Mouse (Mus musculus) forebrain, embryonic 13.5 days (tissue): ENCODE data around the gene Tubgcp6. TPM values are rescaled to one million over a fixed set of nuclear protein-coding genes. Genes with fewer than 3 reads are reported as not detected.

ENCODE experiments used
- ATAC-seq: fragments of 200-750 bp; cut with Nextera tagmentation; 2 replicates; pipeline ENCODE4 v1.8.0; 2017
- H3K27ac ChIP-seq: fragments of 300-500 bp; sonication (generic); 2 replicates; pipeline ENCODE4 v1.5.1; 2015; ENCODE audit warnings: inconsistent platforms, mild to moderate bottlenecking, moderate library complexity
- H3K27me3 ChIP-seq: fragments of 300-500 bp; sonication (generic); 2 replicates; pipeline ENCODE4 v1.6.1; 2015; ENCODE audit warnings: mild to moderate bottlenecking, inconsistent platforms
- H3K36me3 ChIP-seq: fragments of 300-500 bp; sonication (generic); 2 replicates; pipeline ENCODE4 v1.6.1; 2015; ENCODE audit warnings: mild to moderate bottlenecking, inconsistent platforms; ENCODE audit not compliant: poor library complexity, severe bottlenecking
- H3K4me1 ChIP-seq: fragments of 300-500 bp; sonication (generic); 2 replicates; pipeline ENCODE4 v1.6.1; 2015; ENCODE audit warnings: inconsistent platforms
- H3K4me2 ChIP-seq: fragments of 300-500 bp; sonication (generic); 2 replicates; pipeline ENCODE4 v1.6.1; 2015; ENCODE audit warnings: inconsistent platforms, mild to moderate bottlenecking, moderate library complexity
- H3K4me3 ChIP-seq: fragments of 300-500 bp; sonication (generic); 2 replicates; pipeline ENCODE4 v1.5.1; 2015; ENCODE audit warnings: mild to moderate bottlenecking, inconsistent platforms
- H3K9ac ChIP-seq: fragments of 300-500 bp; sonication (generic); 2 replicates; pipeline ENCODE4 v1.6.1; 2015; ENCODE audit warnings: mild to moderate bottlenecking, inconsistent platforms
- H3K9me3 ChIP-seq: fragments of 300-500 bp; sonication (generic); replicated peaks from 2 replicates; pipeline ENCODE4 v1.6.1; 2016; ENCODE audit warnings: inconsistent platforms
- WGBS: fragments of 180-500 bp; shearing (Covaris S2); methylation state at CpG from one replicate; pipeline ENCODE4 v1.1.7; 2015; 5-methylcytosine and 5-hydroxymethylcytosine counted together
- polyA plus RNA-seq: library from polyadenylated mRNA; unstranded; fragments of >200 nt; fragmentation: Nextera tagmentation; extraction: Ambion mirVana; gene quantifications from 2 replicates; pipeline ENCODE4 v1.2.1, GENCODE M21; 2015

Gene Tubgcp6
- polyA plus RNA-seq, 1 experiment from 2014 or later = 16.8 TPM

- WGBS = 0% methylated on average over 46 of the region's 61 CpGs
- peak within 1 kb of the TSS; percentile 89 for H3K27ac ChIP-seq
- H3K9ac ChIP-seq = peak within 1 kb of the TSS; percentile 88
- H3K4me3 ChIP-seq = peak within 1 kb of the TSS; percentile 75
- H3K36me3 ChIP-seq = peaks cover 30% of the 10 kb centered on the region
- peak within 1 kb of the TSS; percentile 78 for H3K4me2 ChIP-seq
- no peaks in the 10 kb centered on the region for H3K9me3 ChIP-seq
- H3K4me1 ChIP-seq = peaks cover 50% of the 10 kb centered on the region
- peak; percentile 73 for ATAC-seq
- H3K27me3 ChIP-seq = no peaks in the 10 kb centered on the region
These were observed 26.5 kb upstream of the Tubgcp6 start, which contains the start of gene Mapk11 for GRCm38 (mm10) chr15:89149271-89150040. Mapk11 (minus strand) TSS chr15:89149628.

GRCm38 (mm10) chr15:89148496-89149270 is 25.8 kb upstream of the Tubgcp6 start:
- ATAC-seq = peak; percentile 4; the same call in 1 of the 2 replicates
- no peaks in the 10 kb centered on the region for H3K9me3 ChIP-seq
- peaks cover 30% of the 10 kb centered on the region for H3K36me3 ChIP-seq
- peak overlapping the region; percentile 89 for H3K27ac ChIP-seq
- 2% methylated on average over 25 of the region's 25 CpGs for WGBS
- peaks cover 50% of the 10 kb centered on the region for H3K4me1 ChIP-seq
- H3K4me2 ChIP-seq = peak overlapping the region; percentile 78
- H3K27me3 ChIP-seq = no peaks in the 10 kb centered on the region
- peak overlapping the region; percentile 75 for H3K4me3 ChIP-seq
- peak overlapping the region; percentile 88 for H3K9ac ChIP-seq

- Histone ChIP-seq H3K9ac (peak overlapping the region; percentile 88), H3K4me2 (peak overlapping the region; percentile 78), H3K27ac (no peak overlapping the region), H3K27me3 (no peaks in the 10 kb centered on the region), H3K4me1 (peaks cover 49% of the 10 kb centered on the region), H3K36me3 (peaks cover 33% of the 10 kb centered on the region), H3K9me3 (no peaks in the 10 kb centered on the region), H3K4me3 (peak overlapping the region; percentile 75)
- no peak for ATAC-seq
- WGBS = 49% methylated on average over 4 of the region's 4 CpGs
These were observed 25.0 kb upstream of the Tubgcp6 start for GRCm38 (mm10) chr15:89147895-89148294.

DNA sequence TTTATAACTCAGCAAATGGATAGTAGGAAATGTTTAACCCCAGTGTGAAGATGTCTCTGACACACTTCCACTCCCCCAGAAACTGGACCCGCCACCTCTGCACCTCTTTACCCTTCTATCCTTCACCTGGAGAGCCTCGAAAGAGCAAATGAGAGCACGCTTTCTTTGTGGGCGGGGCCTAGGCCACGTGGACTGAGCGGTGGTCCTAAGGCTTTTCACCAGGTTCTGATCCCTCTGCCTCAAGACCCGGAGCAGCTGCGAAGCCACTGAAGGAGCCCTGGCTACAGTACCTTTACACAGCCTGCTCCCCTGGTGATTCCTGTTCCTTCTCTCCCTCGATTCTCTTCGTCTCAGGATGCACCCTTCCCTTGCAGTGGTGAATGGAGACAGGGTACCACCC is 24.5 kb upstream of the Tubgcp6 start:
- H3K9ac ChIP-seq = peak overlapping the region; percentile 88
- no peak overlapping the region for H3K27ac ChIP-seq
- H3K4me2 ChIP-seq = peak overlapping the region; percentile 78
- peaks cover 45% of the 10 kb centered on the region for H3K4me1 ChIP-seq
- 19% methylated on average over 10 of the region's 10 CpGs for WGBS
- H3K27me3 ChIP-seq = no peaks in the 10 kb centered on the region
- no peaks in the 10 kb centered on the region for H3K9me3 ChIP-seq
- H3K4me3 ChIP-seq = peak overlapping the region; percentile 75
- H3K36me3 ChIP-seq = peaks cover 37% of the 10 kb centered on the region
- no peak for ATAC-seq

DNA sequence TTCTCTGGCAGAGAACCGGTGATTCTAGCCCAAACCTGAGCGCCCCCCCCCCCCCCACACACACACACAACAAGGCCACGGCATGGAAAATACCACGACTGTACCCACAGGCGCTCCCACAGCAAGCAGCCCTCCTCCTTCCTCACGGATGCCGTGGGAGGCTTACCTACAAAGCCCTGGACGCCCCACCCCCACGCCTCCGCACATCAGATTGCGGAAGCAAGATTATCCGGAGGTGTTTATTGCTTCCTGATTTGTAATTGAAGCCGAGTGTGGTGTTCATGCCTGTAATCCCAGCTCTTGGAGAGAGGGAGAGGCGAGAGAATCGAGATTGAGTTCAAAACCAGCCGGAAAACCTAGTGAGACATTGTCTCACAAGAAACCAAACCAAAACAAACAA is 24.1 kb upstream of the Tubgcp6 start:
- Histone ChIP-seq H3K36me3 (peaks cover 41% of the 10 kb centered on the region), H3K4me3 (peak overlapping the region; percentile 75), H3K4me2 (peak overlapping the region; percentile 78), H3K27me3 (no peaks in the 10 kb centered on the region), H3K9ac (peak overlapping the region; percentile 88), H3K27ac (peak overlapping the region; percentile 54), H3K4me1 (peaks cover 40% of the 10 kb centered on the region), H3K9me3 (no peaks in the 10 kb centered on the region)
- WGBS = 7% methylated on average over 16 of the region's 16 CpGs
- ATAC-seq = 0 out of 2 replicates have a peak, but pooled peaks have one; percentile 5

DNA sequence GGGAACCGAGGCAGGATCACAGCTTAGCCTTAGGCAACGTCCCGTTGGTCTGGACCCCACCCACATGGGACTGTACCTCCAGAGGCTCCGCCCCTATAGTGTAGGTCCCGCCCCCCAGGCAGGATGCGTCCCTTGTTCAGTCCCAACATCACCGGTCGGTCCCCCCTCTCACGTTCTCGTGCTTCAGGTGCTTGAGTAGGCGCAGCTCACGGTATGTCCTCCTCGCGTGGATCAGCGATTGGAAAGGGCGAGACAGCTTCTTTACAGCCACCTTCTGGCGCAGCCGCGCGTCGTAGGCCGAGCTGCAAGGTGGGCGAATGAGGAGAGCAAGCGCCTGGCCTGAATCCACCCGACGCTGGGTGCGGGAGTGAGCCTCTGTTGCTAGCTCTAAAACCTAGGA is 23.6 kb upstream of the Tubgcp6 start:
- WGBS = 3% methylated on average over 27 of the region's 27 CpGs
- peak overlapping the region; percentile 75 for H3K4me3 ChIP-seq
- H3K4me2 ChIP-seq = peak overlapping the region; percentile 78
- H3K27ac ChIP-seq = peak overlapping the region; percentile 54
- H3K36me3 ChIP-seq = peaks cover 41% of the 10 kb centered on the region
- no peaks in the 10 kb centered on the region for H3K27me3 ChIP-seq
- peak overlapping the region; percentile 88 for H3K9ac ChIP-seq
- no peaks in the 10 kb centered on the region for H3K9me3 ChIP-seq
- peak; percentile 41; the same call in 1 of the 2 replicates for ATAC-seq
- H3K4me1 ChIP-seq = peaks cover 37% of the 10 kb centered on the region

GRCm38 (mm10) chr15:89145813-89146350 is 23.0 kb upstream of the Tubgcp6 start:
- peak overlapping the region; percentile 78 for H3K4me2 ChIP-seq

DNA sequence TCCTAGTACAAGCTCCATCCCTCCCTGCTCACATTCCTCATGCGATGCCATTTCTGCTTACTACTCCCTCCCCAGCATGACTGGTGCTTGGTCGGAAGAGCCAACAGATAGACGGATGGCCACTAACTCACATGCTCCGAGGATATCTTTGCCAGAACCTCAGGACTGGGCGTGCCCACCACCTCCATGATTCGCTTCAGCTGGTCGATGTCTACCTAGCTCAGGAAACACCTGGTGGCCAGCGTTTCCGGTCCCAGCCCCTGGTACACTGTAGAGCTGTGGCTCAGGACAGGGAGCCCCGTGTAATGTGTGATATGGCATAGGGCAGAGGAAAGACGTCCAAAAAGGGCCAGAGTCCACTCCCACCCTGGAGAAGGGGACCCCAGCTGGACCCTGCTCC is 22.1 kb upstream of the Tubgcp6 start:
- WGBS = 95% methylated on average over 11 of the region's 11 CpGs

More at GRCm38 (mm10) chr15:89145813-89146350, 23.0 kb upstream of the Tubgcp6 start:
- peak overlapping the region; percentile 75 for H3K4me3 ChIP-seq
- H3K9ac ChIP-seq = no peak overlapping the region
- H3K9me3 ChIP-seq = no peaks in the 10 kb centered on the region
- no peak for ATAC-seq
- WGBS = 84% methylated on average over 24 of the region's 24 CpGs
- H3K27me3 ChIP-seq = no peaks in the 10 kb centered on the region
- peaks cover 41% of the 10 kb centered on the region for H3K36me3 ChIP-seq
- peaks cover 42% of the 10 kb centered on the region for H3K4me1 ChIP-seq
- H3K27ac ChIP-seq = no peak overlapping the region

GRCm38 (mm10) chr15:89143134-89143533 is 20.2 kb upstream of the Tubgcp6 start:
- WGBS = 89% methylated on average over 2 of the region's 2 CpGs
- no peak overlapping the region for H3K27ac ChIP-seq
- H3K27me3 ChIP-seq = peaks cover 12% of the 10 kb centered on the region; the same call in 1 of the 2 replicates
- no peak overlapping the region for H3K9ac ChIP-seq
- H3K4me3 ChIP-seq = no peak overlapping the region
- H3K9me3 ChIP-seq = no peaks in the 10 kb centered on the region
- no peak for ATAC-seq
- H3K36me3 ChIP-seq = peaks cover 41% of the 10 kb centered on the region
- no peak overlapping the region for H3K4me2 ChIP-seq
- peaks cover 44% of the 10 kb centered on the region for H3K4me1 ChIP-seq

More for the DNA sequence above, 22.1 kb upstream of the Tubgcp6 start:
- Histone ChIP-seq H3K27ac (no peak overlapping the region), H3K4me3 (no peak overlapping the region), H3K36me3 (peaks cover 41% of the 10 kb centered on the region), H3K9ac (no peak overlapping the region), H3K4me1 (peaks cover 46% of the 10 kb centered on the region), H3K9me3 (no peaks in the 10 kb centered on the region), H3K4me2 (no peak overlapping the region), H3K27me3 (0 out of 2 replicates have a peak, but pooled peaks cover 3% of the 10 kb centered on the region)
- ATAC-seq = no peak

DNA sequence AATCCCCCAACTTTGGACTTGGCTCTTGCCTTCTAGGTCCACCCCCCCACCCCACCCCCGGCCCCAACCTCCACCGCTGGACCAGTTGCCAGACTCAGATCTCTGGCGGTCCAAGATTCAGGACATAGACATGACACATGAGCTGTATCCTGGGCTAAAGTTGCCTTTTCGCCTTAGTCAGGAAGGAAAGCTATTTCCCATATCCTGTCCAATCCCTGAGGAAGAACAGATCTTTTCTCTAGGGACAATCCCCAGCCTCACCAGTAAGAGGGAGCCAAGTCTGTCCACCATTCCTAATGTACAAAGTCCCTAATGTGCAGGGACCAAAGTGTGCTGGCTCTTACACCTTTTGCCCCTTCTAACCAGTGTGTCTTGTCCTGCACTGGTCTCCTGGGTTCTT is 19.0 kb upstream of the Tubgcp6 start:
- no peak for ATAC-seq
- no peak overlapping the region for H3K4me3 ChIP-seq
- no peak overlapping the region for H3K9ac ChIP-seq

GRCm38 (mm10) chr15:89141443-89141842 is 18.5 kb upstream of the Tubgcp6 start:
- no peak overlapping the region for H3K27ac ChIP-seq
- H3K36me3 ChIP-seq = peaks cover 41% of the 10 kb centered on the region
- WGBS = 32% methylated on average over 5 of the region's 5 CpGs
- peaks cover 29% of the 10 kb centered on the region for H3K4me1 ChIP-seq
- peak overlapping the region; percentile 97; the same call in 1 of the 2 replicates for H3K4me2 ChIP-seq
- H3K9me3 ChIP-seq = no peaks in the 10 kb centered on the region
- H3K9ac ChIP-seq = no peak overlapping the region
- H3K4me3 ChIP-seq = no peak overlapping the region
- ATAC-seq = no peak
- peaks cover 12% of the 10 kb centered on the region; the same call in 1 of the 2 replicates for H3K27me3 ChIP-seq

More for the DNA sequence above, 19.0 kb upstream of the Tubgcp6 start:
- Histone ChIP-seq H3K4me1 (peaks cover 33% of the 10 kb centered on the region), H3K4me2 (no peak overlapping the region), H3K36me3 (peaks cover 41% of the 10 kb centered on the region), H3K27ac (no peak overlapping the region), H3K9me3 (no peaks in the 10 kb centered on the region), H3K27me3 (peaks cover 12% of the 10 kb centered on the region; the same call in 1 of the 2 replicates)
- WGBS = 83% methylated on average over 4 of the region's 4 CpGs
